Mouse (Mus musculus) limb, embryonic 14.5 days (tissue): ENCODE results near the gene Eno1. TPM values are rescaled to one million over a fixed set of nuclear protein-coding genes. Genes with fewer than 3 reads are reported as not detected.

Source experiments
- ATAC-seq: fragments of 200-750 bp; cut with Nextera tagmentation; 2 replicates; pipeline ENCODE4 v1.8.0; 2017; ENCODE audit warnings: low read depth, moderate number of reproducible peaks, moderate TSS enrichment; ENCODE audit not compliant: low FRiP score
- DNase-seq: peaks from one replicate; pipeline ENCODE4 v3.0.0-alpha.2; 2015; ENCODE audit warnings: low spot score
- H3K27ac ChIP-seq: fragments of 300-500 bp; sonication (generic); replicated peaks from 2 replicates; pipeline ENCODE4 v1.5.1; 2014; ENCODE audit warnings: low read depth, mild to moderate bottlenecking, low read length, moderate library complexity, mixed read lengths
- H3K27me3 ChIP-seq: fragments of 300-500 bp; sonication (generic); 2 replicates; pipeline ENCODE4 v1.6.1; 2014; ENCODE audit warnings: low read length, mixed read lengths; ENCODE audit not compliant: control insufficient read depth, insufficient read depth
- H3K36me3 ChIP-seq: fragments of 300-500 bp; sonication (generic); 2 replicates; pipeline ENCODE4 v1.6.1; 2014; ENCODE audit warnings: mild to moderate bottlenecking, low read length, moderate library complexity, mixed read lengths; ENCODE audit not compliant: control insufficient read depth, insufficient read depth
- H3K4me1 ChIP-seq: fragments of 300-500 bp; sonication (generic); 2 replicates; pipeline ENCODE4 v1.6.1; 2014; ENCODE audit warnings: antibody characterized with exemption, low read length, mixed read lengths; ENCODE audit not compliant: control insufficient read depth, insufficient read depth
- H3K4me2 ChIP-seq: fragments of 300-500 bp; sonication (generic); replicated peaks from 2 replicates; pipeline ENCODE4 v1.6.1; 2014; ENCODE audit warnings: low read depth, mild to moderate bottlenecking, low read length, moderate library complexity; ENCODE audit not compliant: severe bottlenecking
- H3K4me3 ChIP-seq: fragments of 300-500 bp; sonication (generic); replicated peaks from 2 replicates; pipeline ENCODE4 v1.5.1; 2014; ENCODE audit warnings: low read length
- H3K9ac ChIP-seq: fragments of 300-500 bp; sonication (generic); 2 replicates; pipeline ENCODE4 v1.6.1; 2014; ENCODE audit warnings: mild to moderate bottlenecking, low read depth, low read length, moderate library complexity; ENCODE audit not compliant: severe bottlenecking
- H3K9me3 ChIP-seq: fragments of 300-500 bp; sonication (generic); 2 replicates; pipeline ENCODE4 v1.6.1; 2016; ENCODE audit warnings: low read length; ENCODE audit not compliant: control insufficient read depth
- POLR2A ChIP-seq: fragments of 200-500 bp; IDR thresholded peaks from 2 replicates; pipeline ENCODE4 v1.8.0; 2012; ENCODE audit warnings: inconsistent platforms, mild to moderate bottlenecking, moderate library complexity, borderline replicate concordance; ENCODE audit not compliant: insufficient read depth, insufficient read length; ENCODE audit errors: extremely low read depth
- WGBS: fragments of 180-500 bp; shearing (Covaris S2); extraction: QIAGEN DNeasy Blood & Tissue Kit; methylation state at CpG from one replicate; pipeline ENCODE4 v1.1.7; 2014; 5-methylcytosine and 5-hydroxymethylcytosine counted together
- polyA plus RNA-seq, 2 experiments: library from polyadenylated mRNA; depleted of rRNA in 1 of 2; stranded (reverse) in 1 of 2; unstranded in 1 of 2; fragments of >200 nt; fragmentation: Nextera tagmentation in 1 of 2; extraction: Ambion mirVana in 1 of 2; gene quantifications; 2 replicates each; pipeline versions ENCODE4 v1.2.1 to v1.2.3; 2012 to 2014

Gene Eno1
- polyA plus RNA-seq, 2 experiments: 675 to 1,302 TPM

GRCm38 (mm10) chr4:150281018-150281761 lies 44.7 kb downstream of the Eno1 start, which contains the start of gene Rere:
Rere (plus strand) TSS chr4:150281646.
- H3K27me3 ChIP-seq: no peaks in the 10 kb centered on the region
- ATAC-seq: peak; percentile 98
- under 1% methylated on average over 38 of the region's 60 CpGs for WGBS

DNA sequence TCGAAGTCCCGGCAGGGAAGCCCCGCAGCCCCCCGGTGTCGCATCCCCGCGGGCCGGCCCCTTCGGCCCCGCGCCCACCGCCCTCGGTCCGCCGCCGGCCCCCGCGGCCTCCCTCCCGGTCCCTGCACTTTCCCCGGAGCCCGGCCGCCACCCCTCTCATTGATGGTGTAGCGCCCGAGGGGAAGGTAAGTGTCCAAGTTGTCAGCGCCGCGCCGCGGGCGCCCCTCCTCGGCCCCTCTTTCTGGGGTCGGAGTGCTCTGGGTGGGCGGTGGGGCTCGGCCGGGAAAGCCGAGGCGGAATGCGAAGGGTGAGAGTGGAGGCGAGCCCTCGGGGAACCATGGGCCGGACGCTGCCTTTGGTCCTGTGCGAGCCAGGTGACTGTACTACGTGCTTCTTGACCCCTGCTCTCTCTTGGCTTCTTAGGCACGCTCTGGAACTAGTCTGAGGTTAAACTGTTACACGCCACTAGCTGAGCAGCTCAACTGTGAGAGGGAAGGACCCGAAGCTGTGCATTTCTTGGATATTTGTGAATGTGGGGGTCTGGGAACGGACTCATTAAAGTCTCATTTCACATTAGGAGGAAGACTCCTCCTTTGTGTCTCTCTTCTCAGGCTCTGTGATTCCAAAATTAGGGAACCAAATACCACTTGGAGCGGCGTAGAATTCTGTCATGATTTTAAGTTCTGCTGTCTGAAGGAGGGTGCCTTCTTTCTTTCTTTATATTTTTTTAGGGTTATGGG lies 45.5 kb downstream of the Eno1 start:
- H3K27me3 ChIP-seq: no peaks in the 10 kb centered on the region
- TF ChIP-seq POLR2A: no peak
- no peaks in the 10 kb centered on the region for H3K36me3 ChIP-seq
- peak overlapping the region; percentile 83 for H3K4me3 ChIP-seq
- peak overlapping the region; percentile 88 for H3K27ac ChIP-seq
- DNase-seq: no peak
- H3K9me3 ChIP-seq: no peaks in the 10 kb centered on the region
- peak overlapping the region; percentile 88 for H3K9ac ChIP-seq
- peak overlapping the region; percentile 71 for H3K4me2 ChIP-seq
- WGBS: 3% methylated on average over 36 of the region's 50 CpGs
- H3K4me1 ChIP-seq: peaks cover 30% of the 10 kb centered on the region
- no peak for ATAC-seq

More at GRCm38 (mm10) chr4:150281018-150281761, 44.7 kb downstream of the Eno1 start, which contains the start of gene Rere:
- TF ChIP-seq POLR2A: peak; percentile 76; the same call in 1 of the 2 replicates
- Histone ChIP-seq H3K36me3 (no peaks in the 10 kb centered on the region), H3K9ac (peak within 1 kb of the TSS; percentile 88), H3K27ac (peak within 1 kb of the TSS; percentile 99), H3K4me3 (peak within 1 kb of the TSS; percentile 83), H3K4me1 (peaks cover 25% of the 10 kb centered on the region), H3K4me2 (peak within 1 kb of the TSS; percentile 71), H3K9me3 (no peaks in the 10 kb centered on the region)
- DNase-seq: peak; percentile 98

GRCm38 (mm10) chr4:150282631-150283334 lies 46.3 kb downstream of the Eno1 start:
- DNase-seq: no peak
- Histone ChIP-seq H3K27ac (peak overlapping the region; percentile 88; the same call in 1 of the 2 replicates), H3K9ac (peak overlapping the region; percentile 88), H3K27me3 (no peaks in the 10 kb centered on the region), H3K36me3 (no peaks in the 10 kb centered on the region), H3K4me1 (peaks cover 31% of the 10 kb centered on the region), H3K4me3 (peak overlapping the region; percentile 83), H3K4me2 (peak overlapping the region; percentile 71), H3K9me3 (no peaks in the 10 kb centered on the region)
- WGBS: 5% methylated on average over 5 of the region's 5 CpGs
- TF ChIP-seq POLR2A: no peak
- ATAC-seq: no peak

GRCm38 (mm10) chr4:150283335-150283638 lies 46.8 kb downstream of the Eno1 start:
- Histone ChIP-seq H3K9me3 (no peaks in the 10 kb centered on the region), H3K4me3 (peak overlapping the region; percentile 83), H3K27me3 (no peaks in the 10 kb centered on the region), H3K4me2 (peak overlapping the region; percentile 71), H3K36me3 (no peaks in the 10 kb centered on the region), H3K4me1 (peaks cover 32% of the 10 kb centered on the region), H3K9ac (peak overlapping the region; percentile 88; the same call in 1 of the 2 replicates), H3K27ac (no peak overlapping the region)
- no peak for TF ChIP-seq POLR2A
- no peak for ATAC-seq
- 15% methylated on average over 2 of the region's 2 CpGs for WGBS
- no peak for DNase-seq

- WGBS: 10% methylated on average over 6 of the region's 6 CpGs
- no peaks in the 10 kb centered on the region for H3K9me3 ChIP-seq
- ATAC-seq (no peak), DNase-seq (no peak)
- no peak for TF ChIP-seq POLR2A
- H3K4me2 ChIP-seq: peak overlapping the region; percentile 71
- no peak overlapping the region for H3K9ac ChIP-seq
- no peaks in the 10 kb centered on the region for H3K27me3 ChIP-seq
- H3K36me3 ChIP-seq: no peaks in the 10 kb centered on the region
- H3K4me1 ChIP-seq: peaks cover 35% of the 10 kb centered on the region
- H3K27ac ChIP-seq: no peak overlapping the region
- H3K4me3 ChIP-seq: no peak overlapping the region; the same call in 1 of the 2 replicates
Measured at GRCm38 (mm10) chr4:150283993-150284392, 47.5 kb downstream of the Eno1 start.
